Mouse (Mus musculus) ovary, postnatal 10 days (tissue): ENCODE data around the gene Hlf.
A peak's percentile ranks its signal among the peaks of the same experiment; 100 is the strongest.

ENCODE experiments used
- DNase-seq: peaks from one replicate; pipeline ENCODE4 v3.0.0; 2022; ENCODE audit warnings: low spot score

Hlf gene

GRCm38 (mm10) chr11:90370789-90371291 is 19.9 kb downstream of the Hlf start:
- no peak for DNase-seq

DNA sequence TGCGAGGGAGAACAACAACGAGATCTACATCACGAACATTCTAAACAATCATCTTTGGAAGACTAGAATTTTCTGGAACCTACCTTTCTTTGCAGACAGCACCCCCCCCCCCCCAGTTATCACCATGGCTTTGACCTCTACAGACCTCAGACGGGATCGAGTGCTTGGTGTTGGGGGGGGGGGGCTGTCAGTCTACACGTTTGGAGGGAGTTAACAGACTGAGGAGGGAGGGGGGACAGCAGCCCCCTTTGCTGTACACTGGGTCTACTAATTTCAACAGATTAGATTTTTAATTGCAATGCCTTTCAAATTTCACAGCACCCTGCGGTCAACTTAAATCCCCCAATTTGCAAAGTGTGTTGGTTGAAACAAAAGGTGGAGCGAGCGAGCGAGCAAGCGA is 20.3 kb downstream of the Hlf start:
- no peak for DNase-seq

GRCm38 (mm10) chr11:90369605-90370004 is 21.1 kb downstream of the Hlf start:
- DNase-seq, result peak; percentile 76

DNA sequence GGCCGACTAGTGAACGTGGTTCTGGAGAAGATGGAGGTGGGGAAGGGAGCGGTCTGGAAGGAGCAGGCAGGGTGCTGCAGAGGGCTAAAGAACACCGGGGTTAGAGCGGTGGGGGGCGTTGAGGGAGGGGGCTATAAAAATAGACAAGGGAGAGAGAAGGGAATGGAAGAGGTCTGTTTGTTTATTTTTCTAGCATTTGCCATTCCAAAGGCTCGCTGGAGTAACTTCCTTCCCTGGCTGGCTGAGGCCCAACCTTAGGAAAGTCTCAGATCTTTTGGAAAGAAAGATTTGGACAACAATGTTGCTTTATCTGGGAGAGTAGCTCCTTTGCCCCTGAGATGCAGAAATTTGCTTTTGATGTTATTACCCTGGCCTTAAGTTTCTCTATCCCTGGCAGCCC is 21.6 kb downstream of the Hlf start:
- DNase-seq, result no peak

DNA sequence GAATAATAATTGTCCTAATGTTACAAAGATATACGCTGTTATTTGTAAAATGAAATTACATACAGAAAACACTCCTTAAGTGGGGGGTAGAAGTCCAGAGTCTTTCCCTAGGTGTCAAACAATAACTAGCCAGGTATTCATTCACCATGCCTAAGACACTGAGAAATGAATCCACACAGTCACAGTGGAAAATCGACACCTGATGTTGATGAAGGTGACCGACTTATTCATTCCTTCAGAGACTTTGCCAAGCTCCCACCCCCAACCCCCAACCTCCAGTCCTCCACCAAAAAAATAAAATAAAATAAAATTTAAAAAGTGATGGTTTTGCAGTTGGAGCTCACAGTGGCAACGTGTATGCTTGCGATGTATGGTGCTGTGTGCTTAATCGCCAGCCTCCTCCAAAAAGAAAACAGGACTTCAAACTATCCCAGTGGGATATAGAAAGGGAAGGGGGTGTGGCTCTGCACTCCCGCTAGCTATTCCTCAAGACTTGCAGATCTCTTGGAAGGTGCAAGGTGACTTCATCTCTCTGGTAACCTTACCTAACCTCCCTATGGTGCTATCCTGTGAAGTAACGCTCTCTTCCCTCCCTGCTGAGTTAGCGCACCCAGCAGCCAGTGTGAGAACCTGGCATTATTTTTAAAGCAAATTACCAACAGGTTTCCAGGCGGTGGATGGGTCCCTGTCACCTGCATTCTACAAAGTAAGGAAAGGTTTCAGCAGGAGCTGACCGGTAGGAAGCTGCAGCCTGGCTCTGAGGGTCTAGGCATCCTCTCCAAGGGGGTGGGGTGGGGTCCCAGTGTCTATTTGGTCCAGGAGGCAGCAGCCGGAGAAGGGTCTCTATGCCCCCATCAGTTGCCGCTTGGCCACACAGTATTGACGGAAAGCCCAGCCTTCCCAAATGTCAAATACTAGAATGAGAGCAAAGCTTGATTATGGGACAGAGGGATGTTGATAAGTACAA is 22.5 kb downstream of the Hlf start:
- no peak for DNase-seq

- DNase-seq, result no peak
Observed at GRCm38 (mm10) chr11:90364865-90365264, 25.8 kb downstream of the Hlf start.

DNA sequence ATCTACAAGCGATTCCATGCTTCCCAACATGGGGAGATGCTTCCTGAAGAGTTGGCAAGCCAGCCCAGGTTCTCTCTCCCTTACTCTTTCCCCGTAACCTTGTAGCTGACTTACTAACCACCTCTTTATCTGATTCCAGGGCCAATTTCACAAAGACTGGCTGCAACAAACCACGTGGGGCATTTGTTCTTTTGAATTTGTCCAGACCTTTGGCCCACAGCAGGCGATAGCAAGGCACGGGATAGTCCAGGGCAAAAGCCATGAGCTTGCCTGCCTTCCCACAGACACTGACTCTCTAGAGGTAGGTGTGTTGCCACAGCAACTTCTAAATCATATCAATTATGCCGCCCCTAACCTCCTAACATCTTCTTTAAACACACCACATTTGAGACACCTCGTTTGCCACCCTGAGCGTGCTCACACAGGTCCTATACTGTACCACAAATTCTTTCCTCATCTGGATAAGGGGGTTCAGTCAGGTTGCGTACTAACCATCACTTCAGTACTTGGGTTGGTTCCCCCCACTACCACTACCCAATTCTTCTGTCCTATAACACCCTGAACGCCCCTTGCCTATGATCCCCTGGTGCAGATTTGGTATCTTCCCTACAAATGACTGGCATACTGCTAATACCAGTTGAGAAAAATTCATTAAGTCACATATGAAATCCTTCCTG is 26.7 kb downstream of the Hlf start:
- DNase-seq, result no peak

DNA sequence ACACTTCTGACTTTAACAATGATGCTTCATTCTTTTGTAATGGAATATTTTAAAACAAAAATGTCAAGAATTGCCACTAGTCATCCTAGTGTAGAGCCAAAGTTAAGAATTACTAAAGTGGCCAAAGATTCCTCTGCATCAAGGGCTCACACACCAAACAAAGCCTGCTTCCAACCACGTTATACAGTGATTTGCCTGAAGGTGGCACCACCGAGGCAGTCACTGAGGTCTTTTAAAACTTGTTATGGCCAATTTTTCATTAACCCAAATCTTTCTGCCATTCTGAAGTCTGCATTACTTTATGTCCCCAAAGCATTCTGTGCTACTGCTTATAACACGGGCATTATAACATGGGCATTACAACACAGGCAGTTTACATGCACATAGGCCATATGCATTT is 27.3 kb downstream of the Hlf start:
- no peak for DNase-seq

- no peak for DNase-seq
Observed at GRCm38 (mm10) chr11:90360536-90360935, 30.2 kb downstream of the Hlf start.

- DNase-seq, result no peak
Observed at GRCm38 (mm10) chr11:90358063-90358462, 32.6 kb downstream of the Hlf start.

DNA sequence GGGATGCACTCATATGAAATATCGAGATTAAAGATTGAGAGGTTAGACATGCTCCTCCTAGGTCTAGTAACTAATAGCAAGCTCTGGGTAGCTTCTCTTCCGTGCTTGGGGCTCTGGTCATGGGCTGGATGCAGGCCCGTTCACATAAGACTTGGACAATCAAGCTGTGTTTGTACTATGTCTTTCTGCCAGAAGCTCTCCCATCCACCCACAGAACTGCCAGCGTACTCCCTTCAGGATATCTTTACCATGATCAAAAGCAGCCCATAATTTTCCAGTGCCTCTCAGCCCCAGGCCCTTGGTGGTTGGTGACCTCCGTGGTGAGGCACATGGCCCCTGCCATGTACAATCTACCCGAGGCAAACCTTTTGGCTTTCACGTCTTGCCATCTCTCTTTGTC is 33.3 kb downstream of the Hlf start:
- no peak for DNase-seq

- no peak for DNase-seq
Observed at GRCm38 (mm10) chr11:90356495-90357304, 34.0 kb downstream of the Hlf start.

GRCm38 (mm10) chr11:90356036-90356435 is 34.7 kb downstream of the Hlf start:
- DNase-seq, result no peak

GRCm38 (mm10) chr11:90355270-90355681 is 35.4 kb downstream of the Hlf start:
- no peak for DNase-seq

- no peak for DNase-seq
Observed at GRCm38 (mm10) chr11:90352696-90353095, 38.0 kb downstream of the Hlf start.

DNA sequence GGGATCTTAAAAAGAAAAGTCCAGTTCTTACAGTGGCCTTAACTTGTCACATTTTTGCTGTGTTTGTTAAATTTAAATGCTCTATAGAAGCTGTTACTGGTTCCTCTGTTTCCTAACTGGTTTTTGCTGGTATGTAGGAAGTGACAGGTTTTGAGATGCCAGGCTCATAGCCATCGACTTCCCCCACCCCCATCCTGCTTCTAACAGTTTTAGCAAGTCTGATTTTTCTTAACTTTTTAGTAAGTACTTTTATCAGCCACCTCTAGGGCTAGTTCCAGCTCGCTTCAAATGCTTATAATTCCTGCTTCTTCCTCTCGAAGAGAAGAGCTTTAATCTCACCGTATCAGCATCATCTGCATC is 40.6 kb downstream of the Hlf start:
- DNase-seq, result no peak

- DNase-seq, result no peak
Observed at GRCm38 (mm10) chr11:90349486-90350152, 41.1 kb downstream of the Hlf start.

DNA sequence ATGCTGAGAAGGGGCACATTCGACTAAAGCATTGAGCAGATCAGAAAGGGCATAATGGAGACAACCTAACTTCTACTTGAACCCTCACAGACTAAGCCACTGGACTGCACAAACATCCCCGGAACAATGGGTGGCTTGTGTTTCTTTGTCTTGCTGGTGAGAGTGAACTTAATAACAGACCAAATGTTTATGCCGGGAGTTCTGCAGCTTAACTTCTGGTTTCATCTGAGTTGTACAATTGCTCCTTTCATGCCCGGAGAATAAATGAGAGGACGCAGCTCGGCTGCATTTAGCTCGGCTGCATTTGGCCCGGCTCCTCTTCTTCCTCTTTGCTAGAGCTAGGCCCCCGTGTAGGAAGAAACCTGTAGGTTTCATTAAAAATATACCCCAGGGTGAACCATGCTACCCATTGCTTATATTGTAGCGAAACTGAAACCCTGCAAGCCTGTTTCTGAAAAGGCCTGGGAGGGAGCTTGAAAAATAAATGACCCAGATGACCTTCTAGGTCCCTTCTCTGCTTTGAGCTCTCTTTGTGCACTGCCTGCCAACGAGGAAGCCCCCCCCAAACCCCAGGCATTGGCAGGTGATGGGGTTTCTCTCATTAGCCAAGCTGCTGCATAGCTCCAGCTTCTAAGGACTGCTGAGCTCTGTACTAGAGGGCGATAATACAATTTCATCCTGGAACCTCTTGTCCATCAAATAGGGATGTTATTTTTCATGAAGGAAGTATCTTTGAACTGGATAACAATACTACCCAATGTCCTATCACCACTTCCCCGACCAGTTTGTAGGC is 42.8 kb downstream of the Hlf start:
- DNase-seq, result no peak

- DNase-seq, result no peak
Observed at GRCm38 (mm10) chr11:90345746-90346145, 44.9 kb downstream of the Hlf start.

DNA sequence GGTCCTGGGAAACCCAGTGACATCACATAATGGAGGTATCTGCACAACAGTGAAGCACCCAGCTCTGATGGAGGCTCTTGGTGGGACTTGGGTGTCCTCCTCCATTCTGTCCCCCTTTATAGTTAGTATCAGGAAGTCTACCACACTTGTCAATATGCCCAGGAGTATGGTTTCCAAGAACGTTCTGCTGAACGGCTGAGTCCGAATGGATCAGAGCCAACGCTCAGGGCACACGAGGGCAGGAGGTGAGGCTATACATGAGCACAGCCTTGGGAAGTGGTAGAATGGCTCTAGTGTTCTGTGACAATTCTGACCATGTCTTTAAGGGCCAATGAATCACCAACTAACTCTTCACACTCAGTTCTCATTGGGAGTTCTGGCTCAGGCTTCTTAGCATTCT is 47.8 kb downstream of the Hlf start:
- no peak for DNase-seq

- DNase-seq, result no peak
Observed at GRCm38 (mm10) chr11:90342267-90342666, 48.4 kb downstream of the Hlf start.
